14 mouse cellular contexts compared by ENCODE assay signal in genomic region chr4:100221978-100222737, GRCm38 (mm10).
DNase-seq lines count a peak whose midpoint lies in the region; ATAC-seq lines count a peak whose summit lies in the region.
"Had no signal": no experiment of that assay in that cellular context is flagged by ENCODE, and none has a peak within 500 bp of the region (broad histone marks: within the 10 kb centered on the region; RNA-seq: fewer than 3 reads in every experiment).

No protein-coding gene starts in this region.

- peak; percentile 48 for DNase-seq in intestine, embryonic 14.5 days (ENCODE audit: low spot score)
- DNase-seq in cerebellum, adult 9-11 months, result peak; percentile 69
- DNase-seq in kidney, adult 9 months, result no peak
- DNase-seq in frontal cortex, postnatal 36 days (ENCODE audit: low spot score in 2 of 2), result no peak
- DNase-seq: lung, adult 2 months; thymus, postnatal 4 days had no signal

- ATAC-seq in intestine, embryonic 14.5 days (replicated peaks; ENCODE audit: low FRiP score, low TSS enrichment, low read depth), result no peak
- no peak for ATAC-seq in intestine, embryonic 15.5 days
- peak; percentile 57 for ATAC-seq in granulocyte monocyte progenitor cell, adult 5-6 weeks (replicated peaks; ENCODE audit: poor library complexity, severe bottlenecking)
- no peak for ATAC-seq in limb, embryonic 15.5 days (ENCODE audit: insufficient number of reproducible peaks, low FRiP score, low TSS enrichment, low read depth)
- ATAC-seq: CD4-positive, CD25-positive, alpha-beta regulatory T cell, adult 4 months; hindbrain, embryonic 16.5 days had no signal

- H3K4me2 ChIP-seq in intestine, embryonic 14.5 days (ENCODE audit: low read length), result no peak overlapping the region
- H3K4me2 ChIP-seq in intestine, embryonic 15.5 days (replicated peaks), result no peak overlapping the region
- no peak overlapping the region for H3K4me2 ChIP-seq in limb, embryonic 15.5 days
- H3K4me2 ChIP-seq: forebrain, embryonic 12.5 days; midbrain, embryonic 11.5 days had no signal

- no peak overlapping the region for H3K9ac ChIP-seq in intestine, embryonic 14.5 days (ENCODE audit: low read length)
- H3K9ac ChIP-seq in intestine, embryonic 15.5 days, result no peak overlapping the region
- H3K9ac ChIP-seq in limb, embryonic 15.5 days, result no peak overlapping the region
- H3K9ac ChIP-seq: forebrain, embryonic 12.5 days had no signal

- H3K27me3 ChIP-seq in intestine, embryonic 14.5 days (replicated peaks; ENCODE audit: control insufficient read depth, insufficient read depth, low read length), result no peaks in the 10 kb centered on the region
- no peaks in the 10 kb centered on the region for H3K27me3 ChIP-seq in intestine, embryonic 15.5 days (replicated peaks)
- H3K27me3 ChIP-seq in limb, embryonic 15.5 days, result peaks cover 5% of the 10 kb centered on the region; the same call in 1 of the 2 replicates
- H3K27me3 ChIP-seq: forebrain, embryonic 12.5 days had no signal

- no peak overlapping the region for H3K4me3 ChIP-seq in intestine, embryonic 14.5 days (ENCODE audit: low read depth, low read length)
- H3K4me3 ChIP-seq in intestine, embryonic 15.5 days (replicated peaks), result no peak overlapping the region
- no peak overlapping the region for H3K4me3 ChIP-seq in limb, embryonic 15.5 days
- H3K4me3 ChIP-seq: forebrain, embryonic 12.5 days had no signal

- peaks cover 19% of the 10 kb centered on the region for H3K4me1 ChIP-seq in intestine, embryonic 14.5 days (replicated peaks; ENCODE audit: control insufficient read depth, insufficient read depth, low read length)
- H3K4me1 ChIP-seq in intestine, embryonic 15.5 days (replicated peaks), result peaks cover 14% of the 10 kb centered on the region
- peaks cover 17% of the 10 kb centered on the region for H3K4me1 ChIP-seq in limb, embryonic 15.5 days

- H3K27ac ChIP-seq in intestine, embryonic 14.5 days (ENCODE audit: low read depth), result no peak overlapping the region
- no peak overlapping the region for H3K27ac ChIP-seq in intestine, embryonic 15.5 days
- 0 out of 2 replicates have a peak overlapping the region, but pooled peaks have one; percentile 52 for H3K27ac ChIP-seq in limb, embryonic 15.5 days
- H3K27ac ChIP-seq: forebrain, embryonic 12.5 days; stomach, postnatal 0 days had no signal

- H3K36me3 ChIP-seq in intestine, embryonic 14.5 days (ENCODE audit: control insufficient read depth, insufficient read depth, low read length), result no peaks in the 10 kb centered on the region
- no peaks in the 10 kb centered on the region for H3K36me3 ChIP-seq in intestine, embryonic 15.5 days
- no peaks in the 10 kb centered on the region for H3K36me3 ChIP-seq in limb, embryonic 15.5 days
- H3K36me3 ChIP-seq: forebrain, embryonic 12.5 days had no signal

- WGBS in intestine, embryonic 14.5 days, result 80% methylated on average over 13 of the region's 13 CpGs
- WGBS in intestine, embryonic 15.5 days, result 80% methylated on average over 13 of the region's 13 CpGs
- WGBS in limb, embryonic 15.5 days, result 44% methylated on average over 13 of the region's 13 CpGs

- H3K9me3 ChIP-seq in intestine, embryonic 14.5 days (ENCODE audit: control insufficient read depth, low read length), result no peaks in the 10 kb centered on the region
- H3K9me3 ChIP-seq in intestine, embryonic 15.5 days, result no peaks in the 10 kb centered on the region
- H3K9me3 ChIP-seq in limb, embryonic 15.5 days, result no peaks in the 10 kb centered on the region
- H3K9me3 ChIP-seq: forebrain, embryonic 12.5 days had no signal

Comparison
In these comparisons a context has a peak if more than half of its experiments do, and no peak if none do; other contexts are left out.
1. DNase-seq: peak in intestine, embryonic 14.5 days (single experiment) and cerebellum, adult 9-11 months (single experiment); none in kidney, adult 9 months (single experiment) and frontal cortex, postnatal 36 days (0 of 2).